Mouse (Mus musculus) right cerebral cortex, adult 18-20 months (tissue): ENCODE measurements around the gene Lipa.
A peak's percentile ranks its signal among the peaks of the same experiment; 100 is the strongest.

Source experiments
- DNase-seq: peaks from one replicate; pipeline ENCODE4 v3.0.0; 2022; ENCODE audit warnings: mixed read lengths

Gene Lipa

DNA sequence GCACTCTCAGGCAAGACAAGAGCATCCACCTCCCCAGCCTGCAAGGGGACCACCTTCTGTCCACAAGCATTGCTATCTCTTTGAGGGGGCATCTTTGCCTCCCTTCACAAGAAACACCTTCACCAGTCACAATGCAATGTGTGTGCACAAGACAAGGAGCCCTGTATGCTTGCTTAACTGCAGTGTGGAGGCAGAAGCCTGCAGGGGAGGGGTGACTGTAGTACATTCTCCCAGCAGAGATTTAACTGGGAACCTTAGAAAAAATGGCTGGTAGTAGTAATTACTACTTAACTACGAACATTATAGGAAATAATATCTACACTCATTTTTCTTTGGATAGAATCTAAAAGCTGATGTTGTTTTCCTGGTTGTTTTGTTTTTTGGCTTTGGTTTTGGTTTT is 5.3 kb downstream of the Lipa start:
- no peak for DNase-seq

- no peak for DNase-seq
Observed at GRCm38 (mm10) chr19:34521361-34521760, 5.9 kb downstream of the Lipa start.

DNA sequence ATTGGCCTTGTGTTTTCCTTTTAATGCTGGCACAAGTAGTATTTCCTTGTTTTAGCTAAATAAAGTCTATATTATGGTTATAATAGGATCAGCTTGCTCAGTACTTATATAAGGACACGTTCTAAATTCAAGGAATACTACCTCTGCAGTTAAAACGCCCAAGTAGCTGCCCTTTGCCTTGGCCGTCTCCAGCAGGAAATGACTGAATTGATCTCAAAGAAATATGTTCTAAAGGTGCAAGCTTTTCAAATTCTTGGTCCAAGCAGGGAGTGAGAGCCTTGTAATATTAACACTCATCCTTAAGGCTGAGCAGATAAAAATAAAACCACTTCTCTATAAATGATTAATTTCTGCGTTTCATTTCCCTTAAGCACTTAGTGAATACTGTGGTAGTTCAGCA is 7.2 kb downstream of the Lipa start:
- no peak for DNase-seq

DNA sequence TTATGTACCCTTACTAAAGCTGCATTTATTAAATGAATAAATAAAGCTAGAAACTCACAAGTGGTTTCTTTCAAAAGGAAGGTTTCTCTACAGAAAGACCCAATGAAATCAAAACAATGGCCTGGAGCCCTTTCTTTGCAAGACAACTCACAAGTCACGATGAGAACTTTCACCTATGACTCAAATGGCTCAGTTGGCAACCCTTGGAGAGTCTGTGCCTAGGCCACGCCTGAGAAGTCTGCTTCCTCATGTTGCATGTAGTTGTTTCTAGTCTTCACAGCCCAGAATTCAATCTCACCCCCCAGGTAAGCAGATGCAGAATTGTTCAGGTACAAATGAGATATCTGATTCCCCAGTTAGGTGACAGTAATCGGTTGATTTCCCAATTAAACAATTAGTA is 7.6 kb downstream of the Lipa start:
- DNase-seq, result no peak

- no peak for DNase-seq
Observed at GRCm38 (mm10) chr19:34518786-34519185, 8.5 kb downstream of the Lipa start.

GRCm38 (mm10) chr19:34517812-34518594 is 9.3 kb downstream of the Lipa start:
- no peak for DNase-seq

- no peak for DNase-seq
Observed at GRCm38 (mm10) chr19:34517197-34517596, 10.1 kb downstream of the Lipa start.

DNA sequence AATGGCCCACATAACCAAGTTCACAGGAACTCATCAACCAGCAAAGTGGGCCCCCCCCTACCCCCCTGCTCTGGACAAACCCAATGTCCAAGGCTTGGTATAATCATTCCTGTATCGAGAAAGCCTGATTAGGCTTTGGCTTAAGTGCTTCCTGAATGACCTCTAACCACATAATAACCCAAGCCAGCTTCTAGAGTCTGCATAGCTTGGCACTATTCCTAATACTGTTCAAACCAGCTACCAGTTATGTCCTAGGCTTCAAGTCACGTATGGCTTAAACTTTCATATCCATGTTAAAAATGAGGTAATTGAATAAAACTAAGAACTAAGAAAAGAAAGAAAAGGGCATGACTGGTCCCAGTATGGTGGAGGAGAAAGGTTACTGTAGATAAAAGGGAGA is 10.9 kb downstream of the Lipa start:
- DNase-seq, result no peak

DNA sequence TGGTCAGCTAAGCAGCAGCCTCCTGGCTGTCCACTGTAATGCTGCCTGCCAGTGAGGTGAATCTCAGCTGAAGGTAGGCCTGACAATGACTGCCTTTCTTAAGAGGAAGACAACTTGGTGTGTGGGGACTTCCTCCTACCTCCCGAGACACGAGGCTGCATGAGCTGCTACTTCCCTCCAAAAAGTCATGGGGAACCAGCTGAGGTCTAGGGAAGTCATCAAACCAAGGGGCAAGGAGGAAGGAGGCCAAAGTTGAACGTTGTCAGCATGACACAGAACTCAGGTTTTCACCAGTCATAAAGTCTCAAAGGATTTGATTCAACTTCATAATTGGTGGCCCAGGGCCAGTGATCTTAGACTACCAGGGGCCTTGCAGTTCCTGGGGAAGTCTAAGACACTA is 11.6 kb downstream of the Lipa start:
- no peak for DNase-seq

- no peak for DNase-seq
Observed at GRCm38 (mm10) chr19:34511528-34511927, 15.7 kb downstream of the Lipa start.

- DNase-seq, result no peak
Observed at GRCm38 (mm10) chr19:34510717-34511116, 16.6 kb downstream of the Lipa start.

- no peak for DNase-seq
Observed at GRCm38 (mm10) chr19:34505161-34505721, 22.0 kb downstream of the Lipa start.

DNA sequence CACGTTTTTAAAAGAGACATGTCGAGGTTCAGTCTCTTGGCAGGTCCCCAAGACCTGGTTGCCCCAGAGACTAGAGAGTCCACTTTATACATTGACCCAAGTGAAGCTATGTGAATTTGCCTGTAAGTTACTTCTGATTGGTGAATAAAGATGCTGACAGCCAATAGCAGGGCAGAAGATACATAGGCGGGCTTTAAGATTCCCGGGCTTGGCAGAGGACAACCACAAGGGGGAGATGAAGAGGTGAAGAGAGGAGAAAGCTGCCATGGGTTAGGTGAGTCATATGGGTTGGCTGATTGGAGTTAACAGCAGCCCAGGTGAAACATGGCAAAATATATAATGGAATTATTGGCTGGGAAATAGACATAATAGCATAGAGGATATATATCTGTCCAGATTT is 26.5 kb downstream of the Lipa start:
- peak; percentile 67 for DNase-seq

DNA sequence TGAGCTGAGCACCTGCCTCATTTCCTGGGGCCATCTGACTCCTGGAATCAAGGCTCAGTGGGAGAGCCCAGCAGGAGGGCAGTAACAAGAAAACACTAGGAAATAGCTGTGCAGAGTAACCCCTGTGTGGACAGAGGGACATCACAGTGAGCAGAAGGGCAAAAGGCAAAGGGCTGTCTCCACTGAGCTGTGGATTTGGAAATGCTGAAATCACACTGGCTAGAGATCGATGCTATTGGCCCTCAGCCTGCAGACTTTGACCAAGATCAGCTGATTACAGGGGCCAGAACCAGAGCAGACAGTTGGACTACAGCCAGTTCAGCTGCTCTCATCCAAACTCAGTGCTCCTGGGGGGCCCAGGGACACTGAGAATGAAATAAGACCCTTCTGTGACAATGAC is 30.9 kb downstream of the Lipa start:
- no peak for DNase-seq

- DNase-seq, result no peak
Observed at GRCm38 (mm10) chr19:34493859-34494258, 33.4 kb downstream of the Lipa start.

GRCm38 (mm10) chr19:34483547-34483946 is 43.7 kb downstream of the Lipa start:
- DNase-seq, result peak; percentile 18

- DNase-seq, result peak; percentile 7
Observed at GRCm38 (mm10) chr19:34474991-34475971, 52.0 kb downstream of the Lipa start, which contains the start of gene Ch25h. TSS of gene Ch25h (minus strand) at chr19:34475164.

DNA sequence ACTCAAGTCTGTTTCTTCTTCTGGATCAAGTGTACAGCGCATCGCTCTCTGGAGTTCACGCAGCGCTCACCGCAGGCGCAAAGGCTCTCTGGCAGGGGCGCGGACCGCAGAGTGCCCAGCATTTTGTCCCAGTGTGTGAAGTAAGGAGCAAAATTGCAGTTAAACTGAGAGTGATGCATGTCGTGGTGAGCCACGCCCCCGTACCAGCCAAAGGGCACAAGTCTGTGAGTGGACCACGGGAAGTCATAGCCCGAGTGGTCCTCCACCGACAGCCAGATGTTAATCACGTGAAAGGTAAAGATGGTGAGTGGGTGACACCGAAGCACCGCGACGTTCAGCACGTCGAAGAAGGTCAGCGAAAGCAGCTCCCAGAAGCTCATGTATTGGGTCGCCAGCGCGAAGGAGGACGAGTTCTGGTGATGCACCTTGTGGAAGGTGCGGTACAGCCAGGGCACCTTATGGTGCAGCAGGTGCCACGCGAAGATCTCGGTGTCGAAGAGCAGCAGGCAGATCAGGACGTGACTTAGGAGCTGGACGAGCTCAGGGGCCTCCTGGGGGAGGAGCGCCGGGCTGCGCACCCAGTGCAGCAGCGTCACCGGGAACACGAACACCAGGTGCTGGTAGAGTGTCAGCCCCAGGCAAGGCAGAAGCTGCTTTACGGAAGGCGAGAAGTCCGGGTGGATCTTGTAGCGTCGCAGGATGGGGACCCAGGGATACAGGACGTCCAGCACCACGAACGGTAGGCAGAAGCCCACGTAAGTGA is 52.9 kb downstream of the Lipa start:
- DNase-seq, result peak; percentile 8

DNA sequence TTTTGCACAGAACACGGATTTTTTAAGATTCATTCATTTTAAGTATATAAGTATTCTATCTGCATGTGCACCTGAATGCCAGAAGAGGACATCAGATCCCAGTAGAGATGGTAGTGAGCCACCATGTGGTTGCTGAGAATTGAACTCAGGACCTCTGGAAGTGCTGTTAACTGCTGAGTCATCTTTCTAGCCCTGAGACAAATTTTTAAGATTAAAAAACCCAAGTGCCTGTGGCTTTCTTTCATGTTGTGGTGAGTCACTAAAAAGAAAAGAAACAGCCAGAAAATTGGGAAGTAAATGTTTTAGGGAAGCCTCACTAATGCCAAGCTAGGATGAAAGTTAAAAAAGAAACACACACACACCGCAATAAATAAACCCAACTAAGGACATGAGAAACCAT is 55.6 kb downstream of the Lipa start:
- DNase-seq, result no peak

- no peak for DNase-seq
Observed at GRCm38 (mm10) chr19:34468794-34469193, 58.5 kb downstream of the Lipa start.

DNA sequence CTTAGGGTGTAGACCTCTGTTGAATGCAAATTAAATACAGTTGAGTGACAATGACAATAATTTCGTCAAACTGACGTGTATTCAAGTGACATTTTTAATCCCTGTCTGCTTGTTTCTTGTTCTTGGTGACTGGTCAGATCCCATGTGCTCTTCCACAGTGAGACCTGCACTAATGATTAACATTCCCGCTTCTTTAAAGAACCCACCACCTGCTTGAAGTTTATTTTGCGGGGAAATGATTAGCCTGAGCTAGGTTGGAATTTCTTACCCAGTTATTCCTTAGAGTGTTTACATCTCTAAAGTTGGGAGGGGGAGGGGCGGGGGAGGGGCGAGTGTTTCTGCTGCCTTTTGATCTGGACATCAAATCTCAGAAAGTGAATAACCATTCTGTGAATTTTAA is 59.1 kb downstream of the Lipa start:
- DNase-seq, result no peak

- no peak for DNase-seq
Observed at GRCm38 (mm10) chr19:34464453-34464852, 62.8 kb downstream of the Lipa start.
